Mouse (Mus musculus): ENCODE measurements around the gene Eif6. TPM values are rescaled to one million over a fixed set of nuclear protein-coding genes. Genes with fewer than 3 reads are reported as not detected.

The Eif6 gene
- polyA plus RNA-seq, 1 experiment, result 198 TPM

DNA sequence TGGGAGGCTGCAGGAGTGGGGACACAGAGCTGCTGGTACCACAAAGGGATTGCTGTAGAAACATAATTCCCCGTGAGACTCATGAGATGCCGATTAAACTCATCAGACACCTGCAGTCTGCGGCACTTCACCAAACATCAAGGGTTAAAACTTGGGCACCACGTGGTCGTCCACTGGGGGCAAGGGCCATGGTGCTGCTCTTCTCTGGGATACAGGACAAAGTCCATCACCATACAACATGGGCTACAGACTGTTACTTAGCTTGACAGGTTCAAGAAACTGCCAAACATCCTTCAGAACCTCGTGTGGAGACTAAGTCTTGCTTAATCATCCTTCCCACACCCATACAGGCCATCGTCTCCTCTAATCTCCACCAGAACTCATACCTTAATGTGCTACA lies 33.4 kb upstream of the Eif6 start:
- no peaks in the 10 kb centered on the region for H3K79me2 ChIP-seq (ENCODE audit: control insufficient read depth, insufficient read depth)
- H3ac ChIP-seq (ENCODE audit: control insufficient read depth, insufficient read length), result no peak overlapping the region
- H3K4me2 ChIP-seq (ENCODE audit: low read depth), result no peak overlapping the region
- no peak overlapping the region for H3K4me3 ChIP-seq
- no peak for TF ChIP-seq E2F4 (IDR thresholded peaks at IDR 0.05; ENCODE audit: insufficient read depth)
- TF ChIP-seq MAX (IDR thresholded peaks at IDR 0.05; ENCODE audit: low read depth), result no peak
- TF ChIP-seq POLR2A (IDR thresholded peaks at IDR 0.05; ENCODE audit: insufficient read length, low read depth), result no peak
- no peak for TF ChIP-seq REST (IDR thresholded peaks at IDR 0.05; ENCODE audit: insufficient read depth, insufficient read length)
- no peak for TF ChIP-seq MYOG (IDR thresholded peaks at IDR 0.05; ENCODE audit: control insufficient read depth in 1 of 3, insufficient read depth in 1 of 3, insufficient read length in 2 of 3, low read depth in 2 of 3)
- no peak for TF ChIP-seq TCF12 (IDR thresholded peaks at IDR 0.05; ENCODE audit: insufficient read depth, poor library complexity, severe bottlenecking)
- no peak for TF ChIP-seq TCF3 (IDR thresholded peaks at IDR 0.05; ENCODE audit: insufficient read length, low read depth)
- no peak for TF ChIP-seq MYOD1 (IDR thresholded peaks at IDR 0.05; ENCODE audit: control insufficient read depth in 1 of 3, insufficient read length in 2 of 3, low read depth in 2 of 3)
- no peak for TF ChIP-seq POLR2AphosphoS2 (IDR thresholded peaks at IDR 0.05; ENCODE audit: insufficient read length, low read depth)
- no peaks in the 10 kb centered on the region for H3K27me3 ChIP-seq (ENCODE audit: control insufficient read depth, insufficient read depth, insufficient read length)
- H3K36me3 ChIP-seq (ENCODE audit: control insufficient read depth, insufficient read depth), result no peaks in the 10 kb centered on the region

DNA sequence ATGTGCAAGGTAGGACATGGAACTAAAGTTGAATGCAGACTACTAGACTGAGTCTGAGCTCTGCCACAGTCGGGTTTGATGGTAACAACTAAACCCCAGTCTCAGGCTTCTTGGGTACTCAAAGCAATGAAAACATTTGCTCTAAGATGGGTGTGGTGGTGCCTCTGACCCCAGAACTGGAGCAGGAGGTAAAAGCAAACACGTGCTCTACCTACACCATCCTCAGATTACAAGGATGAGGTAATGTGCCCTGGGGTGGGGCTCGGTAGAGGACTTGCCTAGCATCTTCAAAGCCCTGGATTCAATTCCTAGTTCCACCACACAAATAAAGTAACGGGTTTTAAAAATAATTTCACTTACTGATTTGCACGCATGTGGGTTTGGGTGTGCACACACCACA lies 25.8 kb upstream of the Eif6 start:
- Histone ChIP-seq H3K4me3 (no peak overlapping the region), H3ac (ENCODE audit: control insufficient read depth, insufficient read length) (no peak overlapping the region), H3K27me3 (ENCODE audit: control insufficient read depth, insufficient read depth, insufficient read length) (no peaks in the 10 kb centered on the region), H3K4me2 (ENCODE audit: low read depth) (no peak overlapping the region), H3K79me2 (ENCODE audit: control insufficient read depth, insufficient read depth) (no peaks in the 10 kb centered on the region), H3K36me3 (ENCODE audit: control insufficient read depth, insufficient read depth) (peaks cover 5% of the 10 kb centered on the region)
- TF ChIP-seq USF1 (IDR thresholded peaks at IDR 0.05; ENCODE audit: low read depth) (no peak), POLR2AphosphoS2 (IDR thresholded peaks at IDR 0.05; ENCODE audit: insufficient read length, low read depth) (no peak), TCF3 (IDR thresholded peaks at IDR 0.05; ENCODE audit: insufficient read length, low read depth) (no peak), CEBPB (IDR thresholded peaks at IDR 0.05; ENCODE audit: insufficient read depth, poor library complexity, severe bottlenecking) (no peak), TCF12 (IDR thresholded peaks at IDR 0.05; ENCODE audit: insufficient read depth, poor library complexity, severe bottlenecking) (no peak), POLR2A (IDR thresholded peaks at IDR 0.05; ENCODE audit: insufficient read length, low read depth) (no peak), MAX (IDR thresholded peaks at IDR 0.05; ENCODE audit: low read depth) (no peak), MYOD1 (IDR thresholded peaks at IDR 0.05; ENCODE audit: control insufficient read depth in 1 of 3, insufficient read length in 2 of 3, low read depth in 2 of 3) (no peak), E2F4 (IDR thresholded peaks at IDR 0.05; ENCODE audit: insufficient read depth) (no peak), SRF (IDR thresholded peaks at IDR 0.05; ENCODE audit: control insufficient read depth, insufficient read length, low read depth) (no peak), MYOG (IDR thresholded peaks at IDR 0.05; ENCODE audit: control insufficient read depth in 1 of 3, insufficient read depth in 1 of 3, insufficient read length in 2 of 3, low read depth in 2 of 3) (no peak), REST (IDR thresholded peaks at IDR 0.05; ENCODE audit: insufficient read depth, insufficient read length) (no peak)

DNA sequence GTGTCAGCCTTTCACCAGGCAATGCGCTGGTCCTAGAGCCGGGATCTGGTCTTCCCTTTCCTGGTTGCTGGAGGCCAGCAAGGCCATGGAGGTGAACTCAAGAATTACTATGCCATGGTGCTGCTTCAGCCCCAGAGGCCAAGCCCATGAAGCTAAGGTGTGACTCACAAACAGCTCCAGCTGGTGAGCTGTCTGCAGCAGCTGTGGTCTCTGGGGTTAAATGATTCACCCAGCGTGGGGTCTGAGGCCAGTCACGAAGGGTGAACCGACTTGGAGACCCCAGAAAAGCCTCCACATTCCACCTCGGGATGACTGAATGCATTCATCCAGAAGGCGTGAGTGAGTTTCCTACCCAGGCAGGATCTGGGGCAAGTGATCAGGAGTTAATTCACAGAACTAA lies 23.4 kb upstream of the Eif6 start:
- TF ChIP-seq TCF3 (IDR thresholded peaks at IDR 0.05; ENCODE audit: insufficient read length, low read depth), result peak; percentile 76
- TF ChIP-seq USF1 (IDR thresholded peaks at IDR 0.05; ENCODE audit: low read depth), result no peak
- no peak for TF ChIP-seq MAX (IDR thresholded peaks at IDR 0.05; ENCODE audit: low read depth)
- TF ChIP-seq REST (IDR thresholded peaks at IDR 0.05; ENCODE audit: insufficient read depth, insufficient read length), result no peak
- no peak for TF ChIP-seq POLR2AphosphoS2 (IDR thresholded peaks at IDR 0.05; ENCODE audit: insufficient read length, low read depth)
- peak in 2 of 3 experiments; percentile 89 to 93 for TF ChIP-seq MYOD1 (IDR thresholded peaks at IDR 0.05; ENCODE audit: control insufficient read depth in 1 of 3, insufficient read length in 2 of 3, low read depth in 2 of 3)
- TF ChIP-seq SRF (IDR thresholded peaks at IDR 0.05; ENCODE audit: control insufficient read depth, insufficient read length, low read depth), result no peak
- TF ChIP-seq E2F4 (IDR thresholded peaks at IDR 0.05; ENCODE audit: insufficient read depth), result no peak
- no peak for TF ChIP-seq CEBPB (IDR thresholded peaks at IDR 0.05; ENCODE audit: insufficient read depth, poor library complexity, severe bottlenecking)
- peak; percentile 85 for TF ChIP-seq TCF12 (IDR thresholded peaks at IDR 0.05; ENCODE audit: insufficient read depth, poor library complexity, severe bottlenecking)
- peak; percentile 69 to 90 (median 75) for TF ChIP-seq MYOG (IDR thresholded peaks at IDR 0.05; ENCODE audit: control insufficient read depth in 1 of 3, insufficient read depth in 1 of 3, insufficient read length in 2 of 3, low read depth in 2 of 3)
- TF ChIP-seq POLR2A (IDR thresholded peaks at IDR 0.05; ENCODE audit: insufficient read length, low read depth), result no peak
- no peaks in the 10 kb centered on the region for H3K79me2 ChIP-seq (ENCODE audit: control insufficient read depth, insufficient read depth)
- no peaks in the 10 kb centered on the region for H3K27me3 ChIP-seq (ENCODE audit: control insufficient read depth, insufficient read depth, insufficient read length)
- no peak overlapping the region for H3K4me3 ChIP-seq
- H3K36me3 ChIP-seq (ENCODE audit: control insufficient read depth, insufficient read depth), result peaks cover 15% of the 10 kb centered on the region
- peak overlapping the region; percentile 56 for H3K4me2 ChIP-seq (ENCODE audit: low read depth)
- no peak overlapping the region for H3ac ChIP-seq (ENCODE audit: control insufficient read depth, insufficient read length)

DNA sequence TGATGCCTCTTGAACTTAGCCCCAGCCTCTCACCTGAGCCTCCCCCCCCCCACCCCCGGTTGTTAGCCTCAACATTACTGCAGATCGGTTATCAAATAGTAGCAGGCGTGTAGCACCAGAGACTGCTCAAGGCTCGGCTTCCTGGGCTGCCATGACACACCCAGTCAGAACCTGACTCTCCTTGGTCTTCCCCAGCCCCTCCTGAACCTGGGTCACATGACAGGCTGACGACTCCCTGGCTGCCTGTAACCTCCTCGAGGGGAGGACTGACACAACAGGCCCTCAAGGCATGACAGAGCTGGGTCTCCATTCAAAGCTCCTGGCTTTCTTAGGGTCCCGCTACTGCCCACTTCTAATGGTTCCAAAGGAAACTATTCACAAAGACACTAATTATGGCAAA lies 22.7 kb upstream of the Eif6 start:
- Histone ChIP-seq H3K36me3 (ENCODE audit: control insufficient read depth, insufficient read depth) (peaks cover 18% of the 10 kb centered on the region), H3K4me3 (no peak overlapping the region), H3K27me3 (ENCODE audit: control insufficient read depth, insufficient read depth, insufficient read length) (no peaks in the 10 kb centered on the region), H3ac (ENCODE audit: control insufficient read depth, insufficient read length) (no peak overlapping the region), H3K79me2 (ENCODE audit: control insufficient read depth, insufficient read depth) (no peaks in the 10 kb centered on the region), H3K4me2 (ENCODE audit: low read depth) (peak overlapping the region; percentile 56)
- TF ChIP-seq MYOD1 (IDR thresholded peaks at IDR 0.05; ENCODE audit: control insufficient read depth in 1 of 3, insufficient read length in 2 of 3, low read depth in 2 of 3) (no peak), MYOG (IDR thresholded peaks at IDR 0.05; ENCODE audit: control insufficient read depth in 1 of 3, insufficient read depth in 1 of 3, insufficient read length in 2 of 3, low read depth in 2 of 3) (no peak), TCF3 (IDR thresholded peaks at IDR 0.05; ENCODE audit: insufficient read length, low read depth) (no peak), POLR2AphosphoS2 (IDR thresholded peaks at IDR 0.05; ENCODE audit: insufficient read length, low read depth) (no peak), CEBPB (IDR thresholded peaks at IDR 0.05; ENCODE audit: insufficient read depth, poor library complexity, severe bottlenecking) (no peak), E2F4 (IDR thresholded peaks at IDR 0.05; ENCODE audit: insufficient read depth) (no peak), POLR2A (IDR thresholded peaks at IDR 0.05; ENCODE audit: insufficient read length, low read depth) (no peak), USF1 (IDR thresholded peaks at IDR 0.05; ENCODE audit: low read depth) (no peak), TCF12 (IDR thresholded peaks at IDR 0.05; ENCODE audit: insufficient read depth, poor library complexity, severe bottlenecking) (no peak), MAX (IDR thresholded peaks at IDR 0.05; ENCODE audit: low read depth) (no peak), SRF (IDR thresholded peaks at IDR 0.05; ENCODE audit: control insufficient read depth, insufficient read length, low read depth) (no peak)
